Mouse (Mus musculus) midbrain, embryonic 12.5 days (tissue): Measurements from ENCODE around the gene Prss48. TPM values are rescaled to one million over a fixed set of nuclear protein-coding genes. Genes with fewer than 3 reads are reported as not detected.
"Not testable (repeated sequence)": the region's sequence is repeated elsewhere in the genome, so short reads cannot be mapped to it uniquely, and the experiment has no call there.

Experiments used
- ATAC-seq: fragments of 200-750 bp; cut with Nextera tagmentation; 2 replicates; pipeline ENCODE4 v1.8.0; 2017; ENCODE audit warnings: low read depth, moderate TSS enrichment, moderate library complexity; ENCODE audit not compliant: low FRiP score
- H3K27ac ChIP-seq: fragments of 300-500 bp; sonication (generic); replicated peaks from 2 replicates; pipeline ENCODE4 v1.5.1; 2016; ENCODE audit warnings: mild to moderate bottlenecking
- H3K27me3 ChIP-seq: fragments of 300-500 bp; sonication (generic); 2 replicates; pipeline ENCODE4 v1.6.1; 2016; ENCODE audit warnings: mild to moderate bottlenecking
- H3K36me3 ChIP-seq: fragments of 300-500 bp; sonication (generic); 2 replicates; pipeline ENCODE4 v1.6.1; 2016
- H3K4me1 ChIP-seq: fragments of 300-500 bp; sonication (generic); 2 replicates; pipeline ENCODE4 v1.6.1; 2016
- H3K4me2 ChIP-seq: fragments of 300-500 bp; sonication (generic); replicated peaks from 2 replicates; pipeline ENCODE4 v1.6.1; 2016; ENCODE audit warnings: mild to moderate bottlenecking, moderate library complexity
- H3K4me3 ChIP-seq: fragments of 300-500 bp; sonication (generic); 2 replicates; pipeline ENCODE4 v1.5.1; 2016; ENCODE audit warnings: mild to moderate bottlenecking
- H3K9ac ChIP-seq: fragments of 300-500 bp; sonication (generic); replicated peaks from 2 replicates; pipeline ENCODE4 v1.6.1; 2016; ENCODE audit warnings: mild to moderate bottlenecking, moderate library complexity
- H3K9me3 ChIP-seq: fragments of 300-500 bp; sonication (generic); 2 replicates; pipeline ENCODE4 v1.6.1; 2016; ENCODE audit warnings: mild to moderate bottlenecking
- WGBS: fragments of 180-500 bp; shearing (Covaris S2); methylation state at CpG from one replicate; pipeline ENCODE4 v1.1.7; 2016; 5-methylcytosine and 5-hydroxymethylcytosine counted together
- polyA plus RNA-seq: library from polyadenylated mRNA; unstranded; fragments of >200 nt; fragmentation: Nextera tagmentation; extraction: Ambion mirVana; gene quantifications from 2 replicates; pipeline ENCODE4 v1.2.1, GENCODE M21; 2016

Prss48 gene
- polyA plus RNA-seq, 1 experiment from 2014 or later, result not detected

DNA sequence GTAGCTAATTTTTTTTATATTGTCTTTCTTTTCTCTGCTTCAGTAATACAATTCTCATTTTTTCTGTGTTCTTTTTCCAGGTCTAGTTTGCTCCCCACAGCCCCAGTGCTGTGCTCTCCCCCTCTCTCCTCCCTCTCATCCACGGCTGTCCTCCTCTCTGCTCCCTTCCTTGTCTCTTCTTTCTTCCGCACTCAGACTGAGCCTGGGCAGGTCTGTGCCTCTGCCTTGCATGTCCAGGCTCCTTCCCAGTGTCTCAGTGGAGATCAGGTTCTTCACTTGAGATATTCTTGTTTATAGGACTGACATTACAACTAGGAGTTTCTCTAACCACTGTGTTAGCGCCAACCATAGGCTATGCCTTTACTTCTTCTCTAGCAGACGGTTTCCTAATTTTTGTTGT, 7.6 kb downstream of the Prss48 start:
- ATAC-seq, result no peak
- WGBS, result 90% methylated on average over 4 of the region's 4 CpGs

DNA sequence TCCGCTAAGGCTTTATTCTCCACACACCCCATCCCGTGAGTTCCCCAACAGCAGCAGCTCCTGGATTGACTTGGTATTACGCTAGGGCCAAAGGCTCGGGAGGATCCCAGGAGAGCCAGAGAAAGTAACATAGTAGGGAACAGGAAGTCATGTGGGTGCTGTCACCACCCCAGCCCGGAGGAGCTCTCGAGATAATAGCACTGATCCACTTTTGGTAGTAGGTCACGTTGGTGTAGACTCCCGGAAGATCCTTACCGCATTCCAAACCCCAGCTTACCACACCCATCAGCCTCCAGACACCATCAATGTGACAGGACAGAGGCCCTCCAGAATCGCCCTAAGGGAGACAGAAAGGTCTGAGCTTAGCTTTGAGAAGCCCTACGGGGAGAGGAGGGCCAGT, 8.5 kb downstream of the Prss48 start:
- no peak overlapping the region for H3K27ac ChIP-seq
- H3K9ac ChIP-seq, result no peak overlapping the region
- ATAC-seq, result no peak
- H3K27me3 ChIP-seq, result no peaks in the 10 kb centered on the region
- no peaks in the 10 kb centered on the region for H3K9me3 ChIP-seq
- no peak overlapping the region for H3K4me2 ChIP-seq
- H3K36me3 ChIP-seq, result no peaks in the 10 kb centered on the region
- WGBS, result 88% methylated on average over 11 of the region's 11 CpGs
- no peak overlapping the region for H3K4me3 ChIP-seq
- H3K4me1 ChIP-seq, result no peaks in the 10 kb centered on the region

More for the DNA sequence above, 7.6 kb downstream of the Prss48 start:
- no peak overlapping the region for H3K9ac ChIP-seq
- H3K36me3 ChIP-seq, result no peaks in the 10 kb centered on the region
- no peaks in the 10 kb centered on the region for H3K4me1 ChIP-seq
- H3K9me3 ChIP-seq, result no peaks in the 10 kb centered on the region
- no peak overlapping the region for H3K4me3 ChIP-seq
- no peaks in the 10 kb centered on the region for H3K27me3 ChIP-seq
- no peak overlapping the region for H3K4me2 ChIP-seq
- no peak overlapping the region for H3K27ac ChIP-seq

DNA sequence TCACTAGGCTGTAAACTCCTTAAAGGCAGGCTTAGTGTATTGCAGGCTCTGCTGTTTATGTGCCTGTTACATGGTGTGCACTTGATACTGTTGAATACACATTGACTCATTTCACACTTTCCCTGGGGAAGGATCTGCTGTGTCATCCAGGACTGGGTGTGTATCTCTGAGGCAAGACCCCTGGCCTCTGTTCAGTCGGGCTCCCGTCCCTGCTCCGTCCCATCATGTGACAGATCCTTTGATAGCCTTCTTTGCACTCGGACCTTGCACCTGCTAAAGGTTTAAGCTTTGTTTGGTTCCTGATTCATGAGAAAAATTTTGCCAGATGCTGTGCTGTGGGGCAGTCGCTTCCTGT, 10.5 kb downstream of the Prss48 start:
- no peaks in the 10 kb centered on the region for H3K27me3 ChIP-seq
- 78% methylated on average over 5 of the region's 5 CpGs for WGBS
- H3K9ac ChIP-seq, result no peak overlapping the region
- H3K27ac ChIP-seq, result no peak overlapping the region
- H3K4me3 ChIP-seq, result no peak overlapping the region
- ATAC-seq, result no peak
- no peak overlapping the region for H3K4me2 ChIP-seq
- H3K4me1 ChIP-seq, result no peaks in the 10 kb centered on the region
- no peaks in the 10 kb centered on the region for H3K9me3 ChIP-seq
- H3K36me3 ChIP-seq, result no peaks in the 10 kb centered on the region

GRCm38 (mm10) chr3:85991140-85991801, 11.0 kb downstream of the Prss48 start:
- H3K9ac ChIP-seq, result no peak overlapping the region
- no peak for ATAC-seq
- 78% methylated on average over 6 of the region's 6 CpGs for WGBS

GRCm38 (mm10) chr3:85987225-85987624, 15.1 kb downstream of the Prss48 start:
- Histone ChIP-seq H3K4me2 (no peak overlapping the region), H3K4me1 (no peaks in the 10 kb centered on the region), H3K27ac (no peak overlapping the region), H3K9ac (no peak overlapping the region), H3K36me3 (no peaks in the 10 kb centered on the region), H3K27me3 (no peaks in the 10 kb centered on the region), H3K9me3 (no peaks in the 10 kb centered on the region), H3K4me3 (no peak overlapping the region)
- 81% methylated on average over 2 of the region's 2 CpGs for WGBS
- ATAC-seq, result no peak

More at GRCm38 (mm10) chr3:85991140-85991801, 11.0 kb downstream of the Prss48 start:
- H3K27me3 ChIP-seq, result no peaks in the 10 kb centered on the region
- no peaks in the 10 kb centered on the region for H3K9me3 ChIP-seq
- H3K4me2 ChIP-seq, result no peak overlapping the region
- no peaks in the 10 kb centered on the region for H3K4me1 ChIP-seq
- H3K27ac ChIP-seq, result no peak overlapping the region
- H3K4me3 ChIP-seq, result no peak overlapping the region
- no peaks in the 10 kb centered on the region for H3K36me3 ChIP-seq

DNA sequence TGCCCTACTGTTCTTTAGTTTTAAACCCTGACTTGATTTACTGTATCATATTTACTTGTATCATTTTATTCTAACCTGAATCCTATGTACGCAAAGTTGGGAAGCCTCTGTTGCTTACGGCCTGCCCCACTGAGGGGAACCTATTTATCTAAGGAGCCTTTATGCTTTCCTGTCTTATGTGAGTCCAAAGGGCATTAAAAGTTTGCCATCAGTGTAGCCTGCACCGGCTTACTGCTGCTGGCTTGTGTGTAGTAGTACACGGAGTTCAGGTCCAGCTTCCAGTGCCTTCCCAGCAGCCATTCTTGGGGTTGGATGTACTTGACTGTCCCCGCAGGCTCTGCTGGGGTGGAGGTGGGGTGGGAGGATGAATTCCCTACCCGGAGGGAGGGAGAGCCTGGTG, 17.8 kb downstream of the Prss48 start:
- H3K27ac ChIP-seq, result no peak overlapping the region
- no peak for ATAC-seq
- 92% methylated on average over 6 of the region's 6 CpGs for WGBS
- no peak overlapping the region for H3K4me3 ChIP-seq
- H3K4me2 ChIP-seq, result no peak overlapping the region
- H3K27me3 ChIP-seq, result no peaks in the 10 kb centered on the region
- no peaks in the 10 kb centered on the region for H3K9me3 ChIP-seq
- no peaks in the 10 kb centered on the region for H3K36me3 ChIP-seq
- H3K4me1 ChIP-seq, result no peaks in the 10 kb centered on the region
- H3K9ac ChIP-seq, result no peak overlapping the region

DNA sequence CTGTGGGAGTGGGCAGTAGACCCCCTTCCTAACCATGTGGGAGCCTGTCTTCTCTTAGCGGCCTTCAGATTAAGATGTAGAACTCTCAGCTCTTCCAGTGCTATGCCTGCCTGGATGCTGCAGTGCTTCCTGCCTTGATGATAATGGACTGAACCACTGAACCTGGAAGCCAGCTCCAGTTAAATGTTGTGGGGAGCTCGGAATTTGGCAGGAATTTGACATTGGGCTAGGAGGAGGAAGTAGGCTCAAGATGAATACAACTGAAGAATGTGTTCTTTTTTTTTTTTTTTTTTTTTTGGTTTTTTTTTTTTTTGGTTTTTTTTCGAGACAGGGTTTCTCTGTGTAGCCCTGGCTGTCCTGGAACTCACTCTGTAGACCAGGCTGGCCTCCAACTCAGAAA, 20.5 kb downstream of the Prss48 start:
- ATAC-seq, H3K4me2 ChIP-seq, H3K4me3 ChIP-seq, H3K36me3 ChIP-seq, H3K4me1 ChIP-seq, H3K9me3 ChIP-seq, H3K9ac ChIP-seq, H3K27ac ChIP-seq, H3K27me3 ChIP-seq: not testable (repeated sequence)
- 71% methylated on average over 2 of the region's 3 CpGs for WGBS

DNA sequence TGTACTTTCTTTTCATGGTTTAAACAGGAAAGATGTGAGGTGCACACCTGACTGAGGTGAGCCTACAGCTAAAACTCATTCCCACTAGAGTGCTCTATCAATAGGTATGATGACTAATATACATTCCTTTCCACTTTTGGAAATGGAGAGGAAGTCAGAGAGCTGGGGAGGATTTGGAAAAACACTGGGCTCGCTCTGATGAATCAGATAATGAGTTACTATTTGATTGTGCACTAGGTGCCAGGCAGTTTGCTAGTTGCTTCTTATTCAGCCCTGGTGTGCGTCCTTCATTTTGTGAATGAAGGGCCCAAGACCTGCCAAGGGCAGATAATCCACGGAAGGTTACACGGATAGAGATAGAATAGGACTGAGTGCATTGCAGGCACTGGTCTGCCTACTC, 22.3 kb downstream of the Prss48 start:
- Histone ChIP-seq H3K27ac (no peak overlapping the region), H3K9ac (no peak overlapping the region), H3K27me3 (no peaks in the 10 kb centered on the region), H3K4me2 (no peak overlapping the region), H3K9me3 (no peaks in the 10 kb centered on the region), H3K4me1 (no peaks in the 10 kb centered on the region), H3K36me3 (no peaks in the 10 kb centered on the region), H3K4me3 (no peak overlapping the region)
- WGBS, result 90% methylated on average over 4 of the region's 4 CpGs
- no peak for ATAC-seq

DNA sequence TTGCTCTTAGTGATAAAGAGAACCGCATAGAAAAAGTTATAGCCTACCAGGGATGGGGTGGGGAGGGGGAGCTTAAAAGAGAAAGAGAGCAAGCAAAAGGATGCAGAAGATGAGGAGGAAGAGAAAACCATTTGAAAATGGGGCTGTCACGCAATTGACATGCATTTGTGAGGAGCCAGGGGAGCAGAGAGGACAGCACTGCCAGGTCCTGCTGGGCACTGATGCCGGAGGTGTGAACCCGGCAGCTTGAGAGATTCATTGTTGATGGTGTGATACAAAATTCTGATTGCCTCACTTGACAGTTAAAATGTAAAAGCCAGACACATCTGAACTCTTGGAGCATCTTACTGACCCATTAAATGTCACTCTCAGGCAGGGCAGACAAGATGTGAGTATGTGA, 27.8 kb downstream of the Prss48 start:
- 83% methylated on average over 4 of the region's 4 CpGs for WGBS
- Histone ChIP-seq H3K4me3 (no peak overlapping the region), H3K9ac (no peak overlapping the region), H3K27me3 (0 out of 2 replicates have a peak, but pooled peaks cover 9% of the 10 kb centered on the region), H3K27ac (no peak overlapping the region), H3K36me3 (no peaks in the 10 kb centered on the region), H3K4me2 (no peak overlapping the region), H3K9me3 (no peaks in the 10 kb centered on the region), H3K4me1 (peaks cover 10% of the 10 kb centered on the region; the same call in 1 of the 2 replicates)
- ATAC-seq, result no peak

- no peak overlapping the region for H3K4me3 ChIP-seq
- H3K36me3 ChIP-seq, result no peaks in the 10 kb centered on the region
- no peak for ATAC-seq
- peaks cover 10% of the 10 kb centered on the region; the same call in 1 of the 2 replicates for H3K4me1 ChIP-seq
- H3K27me3 ChIP-seq, result peaks cover 9% of the 10 kb centered on the region; the same call in 1 of the 2 replicates
- no peak overlapping the region for H3K27ac ChIP-seq
- WGBS, result 89% methylated on average over 10 of the region's 10 CpGs
- H3K9ac ChIP-seq, result no peak overlapping the region
- no peaks in the 10 kb centered on the region for H3K9me3 ChIP-seq
- H3K4me2 ChIP-seq, result no peak overlapping the region
Measured at GRCm38 (mm10) chr3:85973376-85974140, 28.7 kb downstream of the Prss48 start.

DNA sequence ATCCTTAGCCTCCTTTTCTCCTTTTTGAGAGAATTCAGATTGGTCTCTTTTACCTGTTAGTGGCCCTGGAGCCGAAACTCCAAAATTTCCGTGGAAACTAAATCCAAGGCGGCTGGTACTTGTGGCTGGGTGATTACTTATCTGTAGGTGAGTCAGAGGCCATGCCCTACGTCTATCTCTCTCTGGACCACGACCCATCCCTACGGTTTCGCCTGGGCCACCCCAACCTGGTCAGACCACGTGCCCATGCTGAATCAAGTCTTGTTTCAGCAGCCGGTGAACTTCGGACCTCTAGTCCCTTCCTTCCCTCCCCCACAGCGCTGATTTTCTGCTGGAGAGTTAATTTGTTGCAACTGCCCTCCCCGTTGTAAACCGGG, 30.7 kb downstream of the Prss48 start:
- under 1% methylated on average over 13 of the region's 13 CpGs for WGBS
- H3K9me3 ChIP-seq, result no peaks in the 10 kb centered on the region
- H3K27me3 ChIP-seq, result peaks cover 9% of the 10 kb centered on the region; the same call in 1 of the 2 replicates
- peak; percentile 45; the same call in 1 of the 2 replicates for ATAC-seq
- peaks cover 10% of the 10 kb centered on the region; the same call in 1 of the 2 replicates for H3K4me1 ChIP-seq
- H3K36me3 ChIP-seq, result no peaks in the 10 kb centered on the region
- H3K4me3 ChIP-seq, result peak overlapping the region; percentile 83
- peak overlapping the region; percentile 88 for H3K4me2 ChIP-seq
- H3K27ac ChIP-seq, result no peak overlapping the region
- H3K9ac ChIP-seq, result peak overlapping the region; percentile 79; the same call in 1 of the 2 replicates

DNA sequence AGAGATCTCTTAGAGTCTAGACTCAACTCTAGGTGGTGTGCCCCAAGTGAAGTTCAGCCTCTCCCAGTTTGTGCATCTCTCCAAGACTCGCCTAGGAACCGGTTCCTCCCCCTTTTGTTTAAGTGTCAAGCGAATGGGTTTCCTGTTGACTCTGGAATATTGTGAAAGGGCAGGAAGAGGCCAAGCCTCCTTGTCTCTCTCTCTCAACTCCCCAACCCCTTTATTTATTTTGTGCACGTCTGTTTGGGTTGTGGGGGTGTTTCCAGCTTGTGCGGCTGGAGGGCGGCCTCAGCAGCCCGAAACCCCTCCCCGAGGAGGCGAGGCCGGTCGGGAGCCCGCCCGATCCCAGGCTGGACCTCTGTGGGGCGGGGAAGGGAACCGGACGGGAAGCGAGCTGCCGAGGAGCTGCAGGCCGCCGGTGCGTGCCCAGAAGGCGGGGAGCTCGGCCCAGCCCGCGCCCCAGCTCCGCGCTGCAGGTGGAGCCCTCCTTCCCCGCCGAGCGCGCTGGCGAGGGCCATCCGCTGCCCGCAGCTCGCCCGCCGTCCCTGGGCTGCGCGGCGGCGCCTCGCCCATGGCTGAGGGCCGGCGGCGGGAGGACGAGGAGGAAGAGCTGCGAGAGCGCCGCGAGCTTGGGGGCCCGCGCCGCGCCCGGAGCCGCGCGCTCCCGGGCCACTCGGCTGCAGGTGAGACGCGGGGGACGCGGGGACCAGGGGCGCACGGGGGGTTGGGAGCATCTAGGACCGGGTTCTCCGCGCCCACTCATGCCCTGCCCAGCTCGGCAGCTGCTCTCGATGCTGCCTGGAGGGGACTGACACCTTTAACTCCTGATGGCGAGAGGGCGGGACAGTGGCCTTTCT, 31.3 kb downstream of the Prss48 start, which contains the start of gene Sh3d19:
TSS of gene Sh3d19 (plus strand) at position 368 of the 857 bp plus-strand sequence.
- H3K9ac ChIP-seq, result peak within 1 kb of the TSS; percentile 79
- H3K27me3 ChIP-seq, result peaks cover 9% of the 10 kb centered on the region; the same call in 1 of the 2 replicates
- H3K27ac ChIP-seq, result peak within 1 kb of the TSS; percentile 40
- ATAC-seq, result peak; percentile 93
- 0% methylated on average over 52 of the region's 73 CpGs for WGBS
- H3K4me2 ChIP-seq, result peak within 1 kb of the TSS; percentile 88
- peak within 1 kb of the TSS; percentile 83 for H3K4me3 ChIP-seq
- no peaks in the 10 kb centered on the region for H3K36me3 ChIP-seq
- no peaks in the 10 kb centered on the region for H3K9me3 ChIP-seq
- H3K4me1 ChIP-seq, result peaks cover 10% of the 10 kb centered on the region; the same call in 1 of the 2 replicates
